Mouse (Mus musculus) layer of hippocampus, adult 8-10 months (tissue): ENCODE measurements around the gene Eomes. TPM values are rescaled to one million over a fixed set of nuclear protein-coding genes. Genes with fewer than 3 reads are reported as not detected.

Experiments
- DNase-seq, 2 experiments: peaks; one replicate each; pipeline ENCODE4 v3.0.0; 2022; ENCODE audit warnings: low spot score in 2 of 2
- total RNA-seq, 4 experiments: library from RNA; stranded (reverse); gene quantifications; 2 replicates each; pipeline ENCODE4 v1.2.4; 2022

Eomes gene
- total RNA-seq, 4 experiments from 2014 or later: 0.12 to 0.20 TPM; not detected in 2

GRCm38 (mm10) chr9:118487636-118488035 is 9.6 kb downstream of the Eomes start:
- DNase-seq: no peak

- no peak for DNase-seq
Measured at GRCm38 (mm10) chr9:118488138-118488895, 10.3 kb downstream of the Eomes start.

- DNase-seq: no peak
Measured at GRCm38 (mm10) chr9:118488896-118489578, 11.0 kb downstream of the Eomes start.

GRCm38 (mm10) chr9:118489579-118490019 is 11.6 kb downstream of the Eomes start:
- peak; percentile 28 to 66 for DNase-seq

GRCm38 (mm10) chr9:118491195-118491594 is 13.2 kb downstream of the Eomes start:
- no peak for DNase-seq

- DNase-seq: no peak
Measured at GRCm38 (mm10) chr9:118492932-118493698, 15.1 kb downstream of the Eomes start.

GRCm38 (mm10) chr9:118494106-118494505 is 16.1 kb downstream of the Eomes start:
- DNase-seq: no peak

GRCm38 (mm10) chr9:118495933-118496332 is 17.9 kb downstream of the Eomes start:
- no peak for DNase-seq

- no peak for DNase-seq
Measured at GRCm38 (mm10) chr9:118496952-118497351, 18.9 kb downstream of the Eomes start.

- no peak for DNase-seq
Measured at GRCm38 (mm10) chr9:118498061-118498460, 20.0 kb downstream of the Eomes start.

GRCm38 (mm10) chr9:118500963-118501362 is 23.0 kb downstream of the Eomes start:
- no peak for DNase-seq

GRCm38 (mm10) chr9:118504656-118505055 is 26.6 kb downstream of the Eomes start:
- no peak for DNase-seq

GRCm38 (mm10) chr9:118506020-118506403 is 28.0 kb downstream of the Eomes start, which contains the start of gene Golga4:
Golga4 (plus strand) TSS chr9:118506267.
- DNase-seq: peak; percentile 83 to 93

GRCm38 (mm10) chr9:118506404-118507231 is 28.6 kb downstream of the Eomes start:
- peak; percentile 12 to 22 for DNase-seq

GRCm38 (mm10) chr9:118507552-118507951 is 29.5 kb downstream of the Eomes start:
- DNase-seq: no peak

GRCm38 (mm10) chr9:118508601-118509000 is 30.6 kb downstream of the Eomes start:
- DNase-seq: no peak

GRCm38 (mm10) chr9:118510941-118511690 is 33.1 kb downstream of the Eomes start:
- no peak for DNase-seq

- no peak for DNase-seq
Measured at GRCm38 (mm10) chr9:118512681-118513233, 34.7 kb downstream of the Eomes start.

- no peak for DNase-seq
Measured at GRCm38 (mm10) chr9:118515476-118515875, 37.5 kb downstream of the Eomes start.

GRCm38 (mm10) chr9:118516162-118516561 is 38.1 kb downstream of the Eomes start:
- no peak for DNase-seq
